Comparison of ENCODE assay signal across 9 mouse cellular contexts in the genomic region with DNA sequence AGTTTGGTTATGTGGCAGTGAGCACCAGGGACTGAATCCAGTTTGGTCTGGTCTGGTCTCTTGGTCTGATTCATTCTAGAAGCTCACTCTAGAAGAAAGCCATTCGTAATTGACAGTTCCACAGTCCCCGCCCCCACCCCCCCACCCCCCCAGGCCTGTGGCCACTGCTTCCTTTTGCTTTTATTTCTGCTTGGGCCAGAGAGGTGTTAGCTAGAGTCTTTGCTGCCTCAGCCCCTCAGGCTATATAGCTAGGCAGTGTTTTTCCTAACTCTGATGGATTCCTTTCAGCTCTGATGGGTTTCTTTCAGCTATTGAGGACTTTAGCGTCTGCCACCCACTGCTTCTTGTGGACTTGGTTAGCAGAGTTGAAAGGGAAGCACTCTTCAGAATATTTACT. TPM values are rescaled to one million over a fixed set of nuclear protein-coding genes. Genes with fewer than 3 reads are reported as not detected.
DNase-seq lines count a peak whose midpoint lies in the region; ATAC-seq lines count a peak whose summit lies in the region.
"Had no signal": no experiment of that assay in that cellular context is flagged by ENCODE, and none has a peak within 500 bp of the region (broad histone marks: within the 10 kb centered on the region; RNA-seq: fewer than 3 reads in every experiment).

No protein-coding gene starts in this region.

- H3K36me3 ChIP-seq in liver, embryonic 13.5 days = no peaks in the 10 kb centered on the region
- no peaks in the 10 kb centered on the region for H3K36me3 ChIP-seq in liver, embryonic 11.5 days (ENCODE audit: control insufficient read depth, insufficient read depth, low read length)
- no peaks in the 10 kb centered on the region for H3K36me3 ChIP-seq in embryonic facial prominence, embryonic 13.5 days
- no peaks in the 10 kb centered on the region for H3K36me3 ChIP-seq in liver, embryonic 16.5 days (ENCODE audit: control insufficient read depth, insufficient read depth)
- H3K36me3 ChIP-seq in stomach, embryonic 15.5 days = no peaks in the 10 kb centered on the region

- peaks cover 1% of the 10 kb centered on the region for H3K27me3 ChIP-seq in liver, embryonic 13.5 days
- no peaks in the 10 kb centered on the region; the same call in 1 of the 2 replicates for H3K27me3 ChIP-seq in liver, embryonic 11.5 days (replicated peaks; ENCODE audit: control insufficient read depth, insufficient read depth, low read length)
- H3K27me3 ChIP-seq in embryonic facial prominence, embryonic 13.5 days = no peaks in the 10 kb centered on the region
- no peaks in the 10 kb centered on the region for H3K27me3 ChIP-seq in liver, embryonic 16.5 days (ENCODE audit: control insufficient read depth, insufficient read depth, low read depth, low read length)
- no peaks in the 10 kb centered on the region for H3K27me3 ChIP-seq in stomach, embryonic 15.5 days (replicated peaks)

- H3K4me3 ChIP-seq in liver, embryonic 13.5 days (replicated peaks) = no peak overlapping the region
- H3K4me3 ChIP-seq in liver, embryonic 11.5 days (ENCODE audit: low read depth, low read length) = no peak overlapping the region
- H3K4me3 ChIP-seq in embryonic facial prominence, embryonic 13.5 days = no peak overlapping the region
- no peak overlapping the region for H3K4me3 ChIP-seq in liver, embryonic 16.5 days (ENCODE audit: low read depth, low read length)
- no peak overlapping the region for H3K4me3 ChIP-seq in stomach, embryonic 15.5 days (replicated peaks)

- no peak overlapping the region for H3K27ac ChIP-seq in liver, embryonic 13.5 days
- H3K27ac ChIP-seq in liver, embryonic 11.5 days (ENCODE audit: low read depth, low read length) = no peak overlapping the region
- H3K27ac ChIP-seq in embryonic facial prominence, embryonic 13.5 days = no peak overlapping the region
- H3K27ac ChIP-seq in liver, embryonic 16.5 days (ENCODE audit: low read length) = no peak overlapping the region
- H3K27ac ChIP-seq in stomach, embryonic 15.5 days = peak overlapping the region; percentile 61

- H3K4me1 ChIP-seq in liver, embryonic 13.5 days (replicated peaks) = peaks cover 27% of the 10 kb centered on the region
- H3K4me1 ChIP-seq in liver, embryonic 11.5 days (replicated peaks; ENCODE audit: control insufficient read depth, insufficient read depth, low read length) = 0 out of 2 replicates have a peak, but pooled peaks cover 4% of the 10 kb centered on the region
- H3K4me1 ChIP-seq in embryonic facial prominence, embryonic 13.5 days = peaks cover 66% of the 10 kb centered on the region
- H3K4me1 ChIP-seq in liver, embryonic 16.5 days (ENCODE audit: control insufficient read depth, low read depth, low read length) = peaks cover 3% of the 10 kb centered on the region
- H3K4me1 ChIP-seq in stomach, embryonic 15.5 days = peaks cover 16% of the 10 kb centered on the region

- peak overlapping the region; percentile 8; the same call in 1 of the 2 replicates for H3K4me2 ChIP-seq in liver, embryonic 13.5 days
- no peak overlapping the region for H3K4me2 ChIP-seq in liver, embryonic 11.5 days
- peak overlapping the region; percentile 30; the same call in 1 of the 2 replicates for H3K4me2 ChIP-seq in embryonic facial prominence, embryonic 13.5 days
- 0 out of 2 replicates have a peak overlapping the region, but pooled peaks have one; percentile 2 for H3K4me2 ChIP-seq in liver, embryonic 16.5 days (ENCODE audit: low read depth, low read length)
- H3K4me2 ChIP-seq in stomach, embryonic 15.5 days = 0 out of 2 replicates have a peak overlapping the region, but pooled peaks have one; percentile 6

- H3K9ac ChIP-seq in liver, embryonic 13.5 days = no peak overlapping the region
- H3K9ac ChIP-seq in liver, embryonic 11.5 days (ENCODE audit: low read depth, low read length) = no peak overlapping the region
- no peak overlapping the region for H3K9ac ChIP-seq in embryonic facial prominence, embryonic 13.5 days
- no peak overlapping the region for H3K9ac ChIP-seq in liver, embryonic 16.5 days (ENCODE audit: low read depth, low read length)
- no peak overlapping the region for H3K9ac ChIP-seq in stomach, embryonic 15.5 days

- no peak for ATAC-seq in liver, embryonic 13.5 days (ENCODE audit: low read depth)
- ATAC-seq in liver, embryonic 11.5 days (replicated peaks; ENCODE audit: low FRiP score) = no peak
- no peak for ATAC-seq in embryonic facial prominence, embryonic 13.5 days (ENCODE audit: insufficient number of reproducible peaks, insufficient read depth, low FRiP score, low TSS enrichment, low read depth)
- no peak for ATAC-seq in liver, embryonic 16.5 days (ENCODE audit: low read depth)
- ATAC-seq in stomach, embryonic 15.5 days (ENCODE audit: insufficient read depth, low FRiP score, low read depth) = no peak
- ATAC-seq: activated CD4-positive, CD25-positive, alpha-beta regulatory T cell, adult 4 months had no signal

- H3K9me3 ChIP-seq in liver, embryonic 13.5 days (replicated peaks) = no peaks in the 10 kb centered on the region
- no peaks in the 10 kb centered on the region for H3K9me3 ChIP-seq in liver, embryonic 11.5 days (ENCODE audit: control insufficient read depth, low read length)
- no peaks in the 10 kb centered on the region for H3K9me3 ChIP-seq in embryonic facial prominence, embryonic 13.5 days
- no peaks in the 10 kb centered on the region for H3K9me3 ChIP-seq in liver, embryonic 16.5 days (replicated peaks; ENCODE audit: control insufficient read depth, low read length)
- no peaks in the 10 kb centered on the region for H3K9me3 ChIP-seq in stomach, embryonic 15.5 days

- WGBS in liver, embryonic 13.5 days (ENCODE audit: insufficient replicate concordance) = 37% methylated on average over 3 of the region's 3 CpGs
- WGBS in liver, embryonic 11.5 days = 22% methylated on average over 3 of the region's 3 CpGs
- WGBS in embryonic facial prominence, embryonic 13.5 days = 14% methylated on average over 3 of the region's 3 CpGs
- 17% methylated on average over 3 of the region's 3 CpGs for WGBS in liver, embryonic 16.5 days (ENCODE audit: insufficient replicate concordance)
- WGBS in stomach, embryonic 15.5 days = 44% methylated on average over 3 of the region's 3 CpGs

- DNase-seq in liver, embryonic 13.5 days = no peak
- no peak for DNase-seq in liver, embryonic 11.5 days (ENCODE audit: low spot score)
- DNase-seq in layer of hippocampus, adult 9-10 months (ENCODE audit: low spot score) = no peak
- DNase-seq in thymus, postnatal 36 days = no peak
- no peak for DNase-seq in cerebellum, postnatal 14 days

RNA-seq across cellular contexts. Expression of a gene that starts 7.0 kb away (rescaled TPM):
- polyA plus RNA-seq in liver, embryonic 13.5 days (2015; fragmentation: Nextera tagmentation; extraction: Ambion mirVana) = 7.2 and 8.7 TPM in 2 replicates
- 24.8 and 25.0 TPM in 2 replicates for polyA plus RNA-seq in liver, embryonic 11.5 days (2014; fragmentation: Nextera tagmentation; extraction: Ambion mirVana)
- polyA plus RNA-seq in embryonic facial prominence, embryonic 13.5 days (2015; fragmentation: Nextera tagmentation; extraction: Ambion mirVana) = 33.4 and 34.4 TPM in 2 replicates
- polyA plus RNA-seq in liver, embryonic 16.5 days (2015; fragmentation: Nextera tagmentation; extraction: Ambion mirVana) = 8.0 and 8.7 TPM in 2 replicates
- polyA plus RNA-seq in stomach, embryonic 15.5 days (2015; fragmentation: Nextera tagmentation; extraction: Ambion mirVana) = 12.9 and 13.8 TPM in 2 replicates
